In genomic region chr8:124888385-124888784, GRCm38 (mm10) we compare ENCODE assay signal across 19 mouse cellular contexts. TPM values are rescaled to one million over a fixed set of nuclear protein-coding genes. Genes with fewer than 3 reads are reported as not detected.
DNase-seq lines count a peak whose midpoint lies in the region; ATAC-seq and TF ChIP-seq lines count a peak whose summit lies in the region.
"Had no signal": no experiment of that assay in that cellular context is flagged by ENCODE, and none has a peak within 500 bp of the region (broad histone marks: within the 10 kb centered on the region; RNA-seq: fewer than 3 reads in every experiment).

No protein-coding gene starts in this region.

- no peak for ATAC-seq in intestine, postnatal 0 days
- ATAC-seq in intestine, embryonic 15.5 days: no peak
- no peak for ATAC-seq in midbrain, postnatal 0 days (ENCODE audit: low FRiP score)
- ATAC-seq in midbrain, embryonic 11.5 days (ENCODE audit: low FRiP score): no peak
- no peak for ATAC-seq in kidney, embryonic 16.5 days (ENCODE audit: low FRiP score, low TSS enrichment)
- ATAC-seq: midbrain, embryonic 16.5 days had no signal

- TF ChIP-seq CTCF in intestine, postnatal 0 days (IDR thresholded peaks at IDR 0.05; ENCODE audit: low read depth): peak; percentile 40
- TF ChIP-seq CTCF in midbrain, postnatal 0 days (IDR thresholded peaks at IDR 0.05): peak; percentile 46
- peak; percentile 21 to 50 (median 28); a peak in 5 of 6 replicates for TF ChIP-seq CTCF in MEL (IDR thresholded peaks at IDR 0.05 in 2 of 3, conservative IDR thresholded peaks at IDR 0.05 in 1 of 3; ENCODE audit: control insufficient read depth in 1 of 3, insufficient read depth in 1 of 3, low read depth in 2 of 3, low read length in 3 of 3, poor library complexity in 1 of 3, severe bottlenecking in 1 of 3)

- TF ChIP-seq EP300 in MEL (IDR thresholded peaks at IDR 0.05; ENCODE audit: low read depth in 1 of 2, low read length in 2 of 2): no peak

- H3K36me3 ChIP-seq in intestine, postnatal 0 days (ENCODE audit: control insufficient read depth, insufficient read depth): peaks cover 73% of the 10 kb centered on the region
- peaks cover 55% of the 10 kb centered on the region for H3K36me3 ChIP-seq in intestine, embryonic 15.5 days
- peaks cover 60% of the 10 kb centered on the region for H3K36me3 ChIP-seq in midbrain, postnatal 0 days (ENCODE audit: insufficient read depth, low read length)
- H3K36me3 ChIP-seq in midbrain, embryonic 11.5 days (ENCODE audit: control insufficient read depth, insufficient read depth, low read length): peaks cover 36% of the 10 kb centered on the region
- H3K36me3 ChIP-seq in MEL (ENCODE audit: control insufficient read depth in 1 of 2, insufficient read depth in 2 of 2, low read length in 2 of 2): peaks cover 0 to 17% of the 10 kb centered on the region in 2 experiments; a peak in 3 of 4 replicates
- peaks cover 40% of the 10 kb centered on the region for H3K36me3 ChIP-seq in myocyte (ENCODE audit: control insufficient read depth, insufficient read depth)
- H3K36me3 ChIP-seq in kidney, embryonic 16.5 days (ENCODE audit: insufficient read depth, low read length): peaks cover 76% of the 10 kb centered on the region

- no peaks in the 10 kb centered on the region for H3K27me3 ChIP-seq in intestine, postnatal 0 days (replicated peaks; ENCODE audit: control insufficient read depth, insufficient read depth, low read length)
- H3K27me3 ChIP-seq in intestine, embryonic 15.5 days (replicated peaks): no peaks in the 10 kb centered on the region
- no peaks in the 10 kb centered on the region for H3K27me3 ChIP-seq in midbrain, postnatal 0 days (ENCODE audit: insufficient read depth, low read length)
- H3K27me3 ChIP-seq in midbrain, embryonic 11.5 days (ENCODE audit: control insufficient read depth, insufficient read depth, low read length): no peaks in the 10 kb centered on the region
- H3K27me3 ChIP-seq in MEL (ENCODE audit: control insufficient read depth in 1 of 2, insufficient read depth in 2 of 2, low read length in 2 of 2) (no peaks in the 10 kb centered on the region), myocyte (ENCODE audit: control insufficient read depth, insufficient read depth, insufficient read length) (no peaks in the 10 kb centered on the region)
- H3K27me3 ChIP-seq in kidney, embryonic 16.5 days (ENCODE audit: insufficient read depth, low read length): no peaks in the 10 kb centered on the region
- H3K27me3 ChIP-seq: forebrain, embryonic 12.5 days; lung, embryonic 15.5 days; neural tube, embryonic 12.5 days had no signal

- no peak overlapping the region for H3K4me2 ChIP-seq in intestine, postnatal 0 days (replicated peaks; ENCODE audit: low read depth)
- H3K4me2 ChIP-seq in intestine, embryonic 15.5 days (replicated peaks): no peak overlapping the region
- H3K4me2 ChIP-seq in midbrain, postnatal 0 days (ENCODE audit: low read depth, low read length, poor library complexity, severe bottlenecking): no peak overlapping the region
- H3K4me2 ChIP-seq in midbrain, embryonic 11.5 days: no peak overlapping the region
- H3K4me2 ChIP-seq in myocyte (ENCODE audit: low read depth): no peak overlapping the region
- no peak overlapping the region for H3K4me2 ChIP-seq in kidney, embryonic 16.5 days (replicated peaks; ENCODE audit: low read depth, low read length)
- H3K4me2 ChIP-seq: forebrain, embryonic 12.5 days; lung, embryonic 15.5 days; neural tube, embryonic 12.5 days had no signal

- no peak overlapping the region for H3ac ChIP-seq in myocyte (ENCODE audit: control insufficient read depth, insufficient read length)

- H3K4me3 ChIP-seq in intestine, postnatal 0 days (ENCODE audit: low read depth, low read length): no peak overlapping the region
- no peak overlapping the region for H3K4me3 ChIP-seq in intestine, embryonic 15.5 days (replicated peaks)
- no peak overlapping the region for H3K4me3 ChIP-seq in midbrain, postnatal 0 days (ENCODE audit: low read depth, low read length)
- no peak overlapping the region for H3K4me3 ChIP-seq in midbrain, embryonic 11.5 days (ENCODE audit: low read depth, low read length)
- H3K4me3 ChIP-seq in MEL (ENCODE audit: control insufficient read depth in 1 of 2, insufficient read depth in 1 of 2, low read depth in 2 of 2, low read length in 2 of 2) (no peak overlapping the region), myocyte (no peak overlapping the region)
- H3K4me3 ChIP-seq in kidney, embryonic 16.5 days (ENCODE audit: low read length): no peak overlapping the region
- H3K4me3 ChIP-seq: forebrain, embryonic 12.5 days; hindbrain, embryonic 10.5 days; lung, embryonic 15.5 days; neural tube, embryonic 12.5 days had no signal

- TF ChIP-seq POLR2A in MEL (IDR thresholded peaks at IDR 0.05; ENCODE audit: control insufficient read depth in 1 of 2, insufficient read depth in 1 of 2, low read depth in 1 of 2, low read length in 2 of 2, poor library complexity in 1 of 2): no peak
- no peak for TF ChIP-seq POLR2A in myocyte (IDR thresholded peaks at IDR 0.05; ENCODE audit: insufficient read length, low read depth)

- peak; percentile 32 for TF ChIP-seq RAD21 in MEL (IDR thresholded peaks at IDR 0.05; ENCODE audit: low read depth, low read length)

- peaks cover 3% of the 10 kb centered on the region for H3K79me2 ChIP-seq in MEL (ENCODE audit: control insufficient read depth, insufficient read depth, low read length, poor library complexity)
- H3K79me2 ChIP-seq in myocyte (ENCODE audit: control insufficient read depth, insufficient read depth): no peaks in the 10 kb centered on the region

- H3K9me3 ChIP-seq in intestine, postnatal 0 days (ENCODE audit: control insufficient read depth): no peaks in the 10 kb centered on the region
- no peaks in the 10 kb centered on the region for H3K9me3 ChIP-seq in intestine, embryonic 15.5 days
- no peaks in the 10 kb centered on the region for H3K9me3 ChIP-seq in midbrain, postnatal 0 days (ENCODE audit: low read length)
- no peaks in the 10 kb centered on the region for H3K9me3 ChIP-seq in midbrain, embryonic 11.5 days (ENCODE audit: control insufficient read depth, low read length)
- no peaks in the 10 kb centered on the region for H3K9me3 ChIP-seq in MEL (replicated peaks; ENCODE audit: insufficient read depth, low read length)
- H3K9me3 ChIP-seq in kidney, embryonic 16.5 days (ENCODE audit: low read length): no peaks in the 10 kb centered on the region; the same call in 1 of the 2 replicates
- H3K9me3 ChIP-seq: forebrain, embryonic 12.5 days; lung, embryonic 15.5 days had no signal

- WGBS in intestine, postnatal 0 days: 98% methylated on average over 5 of the region's 5 CpGs
- WGBS in intestine, embryonic 15.5 days: 94% methylated on average over 5 of the region's 5 CpGs
- WGBS in midbrain, postnatal 0 days: 95% methylated on average over 5 of the region's 5 CpGs
- 93% methylated on average over 5 of the region's 5 CpGs for WGBS in midbrain, embryonic 11.5 days
- 93% methylated on average over 5 of the region's 5 CpGs for WGBS in kidney, embryonic 16.5 days

- H3K27ac ChIP-seq in intestine, postnatal 0 days (ENCODE audit: low read depth, low read length): no peak overlapping the region
- no peak overlapping the region for H3K27ac ChIP-seq in intestine, embryonic 15.5 days
- H3K27ac ChIP-seq in midbrain, postnatal 0 days (ENCODE audit: low read depth, low read length): no peak overlapping the region
- no peak overlapping the region for H3K27ac ChIP-seq in midbrain, embryonic 11.5 days (ENCODE audit: low read depth, low read length)
- no peak overlapping the region for H3K27ac ChIP-seq in MEL (ENCODE audit: control insufficient read depth, low read depth, low read length)
- no peak overlapping the region for H3K27ac ChIP-seq in kidney, embryonic 16.5 days (ENCODE audit: low read length)
- H3K27ac ChIP-seq: forebrain, embryonic 12.5 days; hindbrain, embryonic 10.5 days; lung, embryonic 15.5 days; neural tube, embryonic 12.5 days had no signal

- no peaks in the 10 kb centered on the region; the same call in 1 of the 2 replicates for H3K4me1 ChIP-seq in intestine, postnatal 0 days (replicated peaks; ENCODE audit: control insufficient read depth, insufficient read depth, low read length)
- H3K4me1 ChIP-seq in intestine, embryonic 15.5 days (replicated peaks): no peaks in the 10 kb centered on the region
- H3K4me1 ChIP-seq in midbrain, postnatal 0 days (ENCODE audit: insufficient read depth, low read length): no peaks in the 10 kb centered on the region
- H3K4me1 ChIP-seq in midbrain, embryonic 11.5 days (ENCODE audit: control insufficient read depth, insufficient read depth, low read length): no peaks in the 10 kb centered on the region
- no peaks in the 10 kb centered on the region for H3K4me1 ChIP-seq in MEL (ENCODE audit: control insufficient read depth in 1 of 2, insufficient read depth in 2 of 2, low read length in 2 of 2)
- H3K4me1 ChIP-seq in kidney, embryonic 16.5 days (ENCODE audit: insufficient read depth, low read length): no peaks in the 10 kb centered on the region
- H3K4me1 ChIP-seq: hindbrain, embryonic 10.5 days; lung, embryonic 15.5 days; neural tube, embryonic 12.5 days had no signal

- DNase-seq in midbrain, postnatal 0 days (ENCODE audit: low spot score): no peak
- DNase-seq in midbrain, embryonic 11.5 days (ENCODE audit: low spot score, missing footprints): no peak
- DNase-seq in MEL (ENCODE audit: low read depth, low spot score): peak; percentile 41
- DNase-seq in neural tube, embryonic 10.5 days (ENCODE audit: extremely low spot score, low spot score): no peak
- DNase-seq: adrenal gland, adult 8-10 months; cerebellum, adult 11 months; cerebellum, postnatal 36 days; kidney, postnatal 14 days; layer of hippocampus, adult 9-11 months; right cerebral cortex, postnatal 14 days had no signal

- H3K9ac ChIP-seq in intestine, postnatal 0 days (ENCODE audit: low read depth, low read length): no peak overlapping the region
- H3K9ac ChIP-seq in intestine, embryonic 15.5 days: no peak overlapping the region
- no peak overlapping the region for H3K9ac ChIP-seq in midbrain, postnatal 0 days (replicated peaks; ENCODE audit: low read length, poor library complexity, severe bottlenecking)
- H3K9ac ChIP-seq in midbrain, embryonic 11.5 days (ENCODE audit: low read length): no peak overlapping the region
- no peak overlapping the region for H3K9ac ChIP-seq in MEL (ENCODE audit: control insufficient read depth, low read depth, low read length, poor library complexity, severe bottlenecking)
- no peak overlapping the region for H3K9ac ChIP-seq in kidney, embryonic 16.5 days (replicated peaks; ENCODE audit: low read length)
- H3K9ac ChIP-seq: forebrain, embryonic 12.5 days; lung, embryonic 15.5 days; neural tube, embryonic 12.5 days had no signal

RNA-seq across cellular contexts. Expression of gene Exoc8, which starts 9.1 kb away (rescaled TPM):
- polyA plus RNA-seq in intestine, postnatal 0 days (2015; fragmentation: Nextera tagmentation; extraction: Ambion mirVana): 4.7 and 5.4 TPM in 2 replicates
- 7.5 and 7.8 TPM in 2 replicates for polyA plus RNA-seq in intestine, embryonic 15.5 days (2015; fragmentation: Nextera tagmentation; extraction: Ambion mirVana)
- 33.6 and 34.4 TPM in 2 replicates for total RNA-seq in midbrain, postnatal 0 days (2014; rRNA removed)
- 10.5 and 10.7 TPM in 2 replicates for polyA plus RNA-seq in midbrain, postnatal 0 days (2015; fragmentation: Nextera tagmentation; extraction: Ambion mirVana)
- 7.1 and 7.2 TPM in 2 replicates for polyA plus RNA-seq in midbrain, embryonic 11.5 days (2014; fragmentation: Nextera tagmentation; extraction: Ambion mirVana)
- 14.4 and 16.9 TPM in 2 replicates for total RNA-seq in MEL (2012; rRNA removed)
- polyA plus RNA-seq in MEL (2012; ENCODE audit: insufficient read depth in 1 of 2, insufficient read length in 2 of 2, low read depth in 1 of 2, low replicate concordance in 2 of 2, missing spikeins in 1 of 2) (1 to 10 TPM in 1 of 2 experiments, not detected in 1; 9.5 TPM), myocyte (2012; fragmentation: generic; extraction: Trizol) (8.8 TPM)
- 7.8 and 8.1 TPM in 2 replicates for polyA plus RNA-seq in kidney, embryonic 16.5 days (2015; fragmentation: Nextera tagmentation; extraction: Ambion mirVana)

RNA-seq across cellular contexts. Expression of gene Sprtn, which starts 9.3 kb away (rescaled TPM):
- 4.5 and 4.7 TPM in 2 replicates for polyA plus RNA-seq in intestine, postnatal 0 days (2015; fragmentation: Nextera tagmentation; extraction: Ambion mirVana)
- polyA plus RNA-seq in intestine, embryonic 15.5 days (2015; fragmentation: Nextera tagmentation; extraction: Ambion mirVana): 8.4 and 8.5 TPM in 2 replicates
- total RNA-seq in midbrain, postnatal 0 days (2014; rRNA removed): 13.9 and 17.1 TPM in 2 replicates
- polyA plus RNA-seq in midbrain, postnatal 0 days (2015; fragmentation: Nextera tagmentation; extraction: Ambion mirVana): 6.0 and 6.1 TPM in 2 replicates
- 12.5 and 14.1 TPM in 2 replicates for polyA plus RNA-seq in midbrain, embryonic 11.5 days (2014; fragmentation: Nextera tagmentation; extraction: Ambion mirVana)
- total RNA-seq in MEL (2012; rRNA removed): 23.2 and 27.2 TPM in 2 replicates
- polyA plus RNA-seq in MEL (2012; ENCODE audit: insufficient read depth in 1 of 2, insufficient read length in 2 of 2, low read depth in 1 of 2, low replicate concordance in 2 of 2, missing spikeins in 1 of 2): 10 to 100 TPM in 1 of 2 experiments, not detected in 1; 31.8 TPM
- 13.3 TPM for polyA plus RNA-seq in myocyte (2012; fragmentation: generic; extraction: Trizol)
- 9.1 and 9.8 TPM in 2 replicates for polyA plus RNA-seq in kidney, embryonic 16.5 days (2015; fragmentation: Nextera tagmentation; extraction: Ambion mirVana)

RNA-seq across cellular contexts. Expression of gene 2810004N23Rik, which starts 25.5 kb away (rescaled TPM):
- 17.7 and 20.6 TPM in 2 replicates for polyA plus RNA-seq in intestine, postnatal 0 days (2015; fragmentation: Nextera tagmentation; extraction: Ambion mirVana)
- 44.8 and 48.6 TPM in 2 replicates for polyA plus RNA-seq in intestine, embryonic 15.5 days (2015; fragmentation: Nextera tagmentation; extraction: Ambion mirVana)
- 20.6 and 24.7 TPM in 2 replicates for total RNA-seq in midbrain, postnatal 0 days (2014; rRNA removed)
- polyA plus RNA-seq in midbrain, postnatal 0 days (2015; fragmentation: Nextera tagmentation; extraction: Ambion mirVana): 20.3 and 20.4 TPM in 2 replicates
- 40.6 and 41.7 TPM in 2 replicates for polyA plus RNA-seq in midbrain, embryonic 11.5 days (2014; fragmentation: Nextera tagmentation; extraction: Ambion mirVana)
- 57.5 and 64.0 TPM in 2 replicates for total RNA-seq in MEL (2012; rRNA removed)
- polyA plus RNA-seq in MEL (2012; ENCODE audit: insufficient read depth in 1 of 2, insufficient read length in 2 of 2, low read depth in 1 of 2, low replicate concordance in 2 of 2, missing spikeins in 1 of 2): 10 to 100 TPM; 54.8 to 68.9 TPM
- polyA plus RNA-seq in myocyte (2012; fragmentation: generic; extraction: Trizol): 27.1 TPM
- polyA plus RNA-seq in kidney, embryonic 16.5 days (2015; fragmentation: Nextera tagmentation; extraction: Ambion mirVana): 47.6 and 50.1 TPM in 2 replicates

RNA-seq across cellular contexts. Expression of gene Gnpat, which starts 25.6 kb away (rescaled TPM):
- 31.0 and 31.9 TPM in 2 replicates for polyA plus RNA-seq in intestine, postnatal 0 days (2015; fragmentation: Nextera tagmentation; extraction: Ambion mirVana)
- 82.6 and 83.9 TPM in 2 replicates for polyA plus RNA-seq in intestine, embryonic 15.5 days (2015; fragmentation: Nextera tagmentation; extraction: Ambion mirVana)
- 45.1 and 47.2 TPM in 2 replicates for total RNA-seq in midbrain, postnatal 0 days (2014; rRNA removed)
- polyA plus RNA-seq in midbrain, postnatal 0 days (2015; fragmentation: Nextera tagmentation; extraction: Ambion mirVana): 48.2 and 58.5 TPM in 2 replicates
- 136 and 138 TPM in 2 replicates for polyA plus RNA-seq in midbrain, embryonic 11.5 days (2014; fragmentation: Nextera tagmentation; extraction: Ambion mirVana)
- 74.3 and 86.8 TPM in 2 replicates for total RNA-seq in MEL (2012; rRNA removed)
- polyA plus RNA-seq in MEL (2012; ENCODE audit: insufficient read depth in 1 of 2, insufficient read length in 2 of 2, low read depth in 1 of 2, low replicate concordance in 2 of 2, missing spikeins in 1 of 2): 100 to 1,000 TPM; 117 to 637 TPM
- polyA plus RNA-seq in myocyte (2012; fragmentation: generic; extraction: Trizol): 95.4 TPM
- polyA plus RNA-seq in kidney, embryonic 16.5 days (2015; fragmentation: Nextera tagmentation; extraction: Ambion mirVana): 120 and 122 TPM in 2 replicates
